Mouse (Mus musculus) brain, embryonic 18.5 days (tissue): ENCODE data around the gene Ccdc51.
"Not testable (repeated sequence)": the region's sequence is repeated elsewhere in the genome, so short reads cannot be mapped to it uniquely, and the experiment has no call there.

Source experiments
- DNase-seq: peaks from one replicate; pipeline ENCODE4 v3.0.0-alpha.2; 2012; ENCODE audit warnings: low read depth, low spot score

Ccdc51 gene

DNA sequence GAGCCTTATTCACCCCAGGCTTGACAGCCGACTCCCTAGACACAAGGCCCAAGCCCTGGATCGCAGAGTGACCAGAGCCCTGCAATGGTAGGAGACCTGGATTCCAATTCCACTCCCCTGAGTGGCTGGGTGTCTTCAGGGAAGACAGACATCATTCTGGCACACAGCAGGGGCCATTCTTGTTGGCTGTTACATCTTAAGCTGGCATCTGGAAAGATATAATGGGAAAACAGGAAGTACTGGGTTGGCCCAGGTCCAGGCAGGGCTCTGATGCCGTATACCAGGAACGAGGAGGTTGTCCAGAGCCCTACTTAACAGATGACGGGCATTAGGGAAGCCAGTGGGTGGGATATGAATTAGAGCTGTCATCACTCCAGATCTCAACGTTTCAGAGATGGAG is 41.0 kb downstream of the Ccdc51 start:
- DNase-seq = no peak

DNA sequence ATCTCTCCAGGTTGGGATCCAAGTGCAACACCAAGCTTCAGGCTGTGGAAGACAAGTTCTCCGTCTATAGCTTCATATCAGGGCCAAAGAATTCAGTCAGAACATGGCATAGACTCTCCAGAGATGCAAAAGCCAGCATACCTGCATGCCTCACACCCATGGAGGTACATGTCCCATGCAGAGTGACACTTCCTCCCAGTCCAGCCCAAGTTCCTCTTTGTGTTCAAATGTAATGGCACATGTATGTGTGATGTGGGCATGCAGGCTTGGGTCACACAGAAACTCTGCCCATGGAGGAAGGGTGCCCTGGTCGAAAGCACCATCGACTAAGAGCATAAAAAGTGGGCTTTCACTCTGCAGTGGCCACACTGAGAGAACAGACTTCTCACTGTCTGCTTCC is 41.9 kb downstream of the Ccdc51 start:
- no peak for DNase-seq

DNA sequence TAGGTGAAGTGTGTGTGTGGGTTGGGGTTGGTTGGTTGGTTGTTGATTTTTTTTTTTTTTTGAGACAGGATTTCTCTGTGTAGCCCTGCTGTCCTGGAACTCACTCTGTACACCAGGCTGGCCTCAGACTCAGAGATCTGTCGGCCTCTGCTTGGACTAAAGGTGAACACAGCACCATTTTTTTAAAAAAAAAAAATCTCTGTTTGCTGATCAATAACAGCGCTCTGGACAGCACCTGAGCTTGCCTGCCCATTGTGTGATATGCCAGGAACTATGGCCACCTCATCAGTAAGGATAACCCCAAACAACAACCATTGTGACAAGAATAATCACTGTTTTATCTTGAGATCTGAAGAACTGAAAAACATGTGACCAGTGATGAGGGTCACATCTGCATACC is 42.8 kb downstream of the Ccdc51 start:
- no peak for DNase-seq

DNA sequence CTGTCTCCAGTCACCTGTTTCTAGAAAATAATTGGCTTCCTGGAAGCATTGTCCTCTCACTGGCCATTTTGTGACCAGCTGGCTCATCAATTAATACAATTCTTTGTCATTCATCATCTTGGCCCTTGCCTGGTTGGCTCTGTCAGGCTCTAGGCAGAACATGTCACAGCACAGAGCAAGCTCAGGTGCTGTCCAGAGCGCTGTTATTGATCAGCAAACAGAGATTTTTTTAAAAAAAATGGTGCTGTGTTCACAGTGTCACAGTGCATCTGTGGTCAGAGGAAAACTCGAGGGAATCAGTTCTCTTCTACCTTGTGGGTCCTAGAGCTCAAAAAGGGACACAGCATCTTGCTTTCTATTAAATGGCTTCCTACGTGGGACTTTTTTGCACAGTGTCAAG is 43.2 kb downstream of the Ccdc51 start:
- no peak for DNase-seq

DNA sequence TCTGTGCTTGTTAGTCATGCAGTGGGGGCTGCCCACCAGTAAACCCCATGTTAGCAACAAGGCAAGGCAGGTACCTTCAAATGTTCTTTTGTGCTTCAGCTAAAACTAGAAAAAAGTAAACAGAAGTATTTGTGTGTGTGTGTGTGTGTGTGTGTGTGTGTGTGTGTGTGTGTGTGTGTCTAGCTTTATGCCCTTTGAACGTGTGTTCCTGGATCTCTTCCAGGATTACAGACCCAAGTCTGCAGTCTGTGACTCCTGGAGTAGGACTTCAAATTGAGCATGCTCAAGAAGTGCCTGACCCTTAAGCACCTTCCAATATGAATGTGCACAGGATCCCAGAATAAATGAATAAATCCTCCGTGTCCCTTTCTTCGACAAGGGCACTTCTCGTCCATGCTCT is 44.8 kb downstream of the Ccdc51 start:
- no peak for DNase-seq

DNA sequence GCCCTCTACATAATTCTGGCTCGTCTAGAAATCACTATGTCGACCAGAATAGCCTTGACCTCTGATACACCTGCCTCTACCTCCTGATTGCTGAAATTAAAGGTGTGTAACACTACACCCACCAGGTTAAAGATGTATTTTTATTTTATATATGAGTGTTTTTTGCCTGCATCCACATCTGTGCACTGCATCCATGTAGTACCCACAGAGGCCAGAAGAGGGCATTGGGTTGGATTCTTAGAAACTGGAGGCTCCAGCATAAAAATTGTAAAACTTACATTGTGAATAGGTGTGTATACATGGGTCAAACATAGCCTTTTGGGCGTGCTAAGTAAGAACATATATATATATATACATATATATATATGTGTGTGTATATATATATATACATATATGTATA is 45.9 kb downstream of the Ccdc51 start:
- DNase-seq = no peak

DNA sequence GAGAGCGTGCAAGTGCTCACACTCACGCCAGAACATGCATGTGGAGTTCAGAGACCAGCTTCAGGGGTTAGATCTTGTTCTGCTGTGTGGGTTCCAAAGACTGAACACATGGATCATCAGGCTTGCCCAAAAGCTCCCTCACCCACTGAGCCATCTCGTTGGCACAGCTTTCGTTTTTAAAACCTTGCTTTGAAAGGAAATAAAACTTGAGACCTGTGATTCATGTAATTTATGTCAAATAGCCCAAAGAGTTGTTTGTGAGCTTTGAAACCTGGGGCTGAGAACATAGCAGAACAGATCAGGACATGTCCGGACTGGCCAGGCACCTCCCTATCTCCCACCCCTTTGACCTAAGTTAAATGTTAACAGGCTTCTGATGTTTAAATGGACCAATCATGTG is 47.8 kb downstream of the Ccdc51 start:
- DNase-seq = no peak

DNA sequence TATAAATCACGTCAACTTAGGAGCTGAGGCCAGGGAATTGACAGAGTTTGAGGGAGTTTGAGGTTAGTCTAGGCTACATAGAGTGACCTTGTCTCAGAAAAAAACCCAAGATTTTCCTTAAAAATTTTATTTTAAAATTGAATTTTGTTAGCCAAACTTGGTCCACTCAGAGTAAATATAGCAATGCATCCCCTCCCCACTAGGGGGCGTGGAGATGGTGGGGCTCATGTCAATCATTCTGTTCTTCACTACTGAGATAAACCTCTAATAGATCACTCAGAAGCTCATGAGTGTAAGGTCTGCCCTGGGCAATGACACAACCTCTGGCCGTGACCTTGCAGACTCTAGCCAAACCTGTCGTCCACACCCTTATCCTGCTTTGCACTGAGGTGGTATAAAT is 58.1 kb downstream of the Ccdc51 start:
- DNase-seq = not testable (repeated sequence)
